Mouse (Mus musculus): ENCODE data around the gene Fgfr2.

Fgfr2 gene

GRCm38 (mm10) chr7:133005772-133006171 is 117.4 kb downstream of the Fgfr2 start:
- no peak for DNase-seq (ENCODE audit: low spot score)

- peak; percentile 17 for DNase-seq (ENCODE audit: low spot score)
Observed at GRCm38 (mm10) chr7:133003421-133003820, 119.7 kb downstream of the Fgfr2 start.

DNA sequence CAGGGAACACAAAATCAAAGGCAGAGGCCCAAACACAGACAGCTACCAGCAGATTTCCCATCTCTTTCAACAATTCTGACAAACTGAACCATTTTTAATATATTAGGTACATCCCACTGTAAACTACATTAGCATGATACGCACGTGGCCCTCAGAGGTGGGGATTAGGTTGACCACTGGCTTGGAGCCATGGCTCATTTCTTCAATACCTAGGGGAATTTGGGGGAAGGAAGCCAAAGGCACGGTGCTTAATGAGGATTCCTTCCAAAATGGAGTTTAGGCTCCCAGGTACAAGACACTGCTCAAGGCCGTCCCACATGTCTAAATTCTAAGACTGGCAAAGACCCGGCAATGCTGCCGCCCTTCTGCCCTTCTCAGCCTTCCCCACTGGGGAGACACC is 120.9 kb downstream of the Fgfr2 start:
- DNase-seq (ENCODE audit: low spot score), result no peak

DNA sequence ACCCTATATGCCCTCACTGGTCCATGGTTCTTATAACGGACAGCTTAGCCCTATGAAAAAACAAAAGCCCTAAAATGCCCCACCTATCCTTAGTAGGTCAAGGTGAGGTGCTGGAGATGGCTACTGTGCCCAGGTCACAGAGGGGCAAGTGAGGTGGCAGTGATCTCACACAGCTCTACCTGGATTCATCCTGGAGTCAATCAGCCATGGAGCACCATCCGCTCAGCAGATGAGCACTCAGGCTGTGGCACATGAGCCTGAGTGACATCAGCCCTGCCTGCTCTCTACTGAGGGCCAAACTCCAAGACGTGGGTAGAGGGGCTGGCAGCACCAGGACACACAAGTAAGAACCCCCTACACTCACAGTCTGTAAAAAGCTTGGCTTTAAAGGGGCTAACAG is 121.8 kb downstream of the Fgfr2 start:
- DNase-seq (ENCODE audit: low spot score), result no peak

DNA sequence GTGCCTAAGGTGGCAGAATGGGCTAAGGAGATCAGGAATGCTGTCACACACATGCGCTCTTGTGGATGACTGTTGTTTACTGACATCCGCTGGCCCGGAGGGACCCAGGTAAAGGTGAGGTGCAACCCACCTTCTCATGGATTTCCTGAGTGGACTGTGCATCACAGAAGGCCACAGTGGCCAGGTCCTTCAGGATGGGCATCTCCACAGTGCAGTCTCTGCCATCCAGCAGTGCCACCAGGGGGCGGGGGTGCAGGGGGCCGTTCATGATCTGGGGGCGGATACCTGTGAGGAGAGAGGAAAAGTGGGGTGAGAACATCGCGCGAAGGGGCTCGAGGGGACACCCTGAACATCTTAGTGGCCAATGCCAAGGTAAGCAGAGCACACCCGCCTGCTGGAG is 124.1 kb downstream of the Fgfr2 start:
- DNase-seq (ENCODE audit: low spot score), result no peak

- no peak for DNase-seq (ENCODE audit: low spot score)
Observed at GRCm38 (mm10) chr7:132998639-132999038, 124.5 kb downstream of the Fgfr2 start.

GRCm38 (mm10) chr7:132996391-132996790 is 126.8 kb downstream of the Fgfr2 start:
- DNase-seq (ENCODE audit: low spot score), result no peak

GRCm38 (mm10) chr7:132994628-132995191 is 128.4 kb downstream of the Fgfr2 start:
- no peak for DNase-seq (ENCODE audit: low spot score)

GRCm38 (mm10) chr7:132994120-132994519 is 129.0 kb downstream of the Fgfr2 start:
- no peak for DNase-seq (ENCODE audit: low spot score)

DNA sequence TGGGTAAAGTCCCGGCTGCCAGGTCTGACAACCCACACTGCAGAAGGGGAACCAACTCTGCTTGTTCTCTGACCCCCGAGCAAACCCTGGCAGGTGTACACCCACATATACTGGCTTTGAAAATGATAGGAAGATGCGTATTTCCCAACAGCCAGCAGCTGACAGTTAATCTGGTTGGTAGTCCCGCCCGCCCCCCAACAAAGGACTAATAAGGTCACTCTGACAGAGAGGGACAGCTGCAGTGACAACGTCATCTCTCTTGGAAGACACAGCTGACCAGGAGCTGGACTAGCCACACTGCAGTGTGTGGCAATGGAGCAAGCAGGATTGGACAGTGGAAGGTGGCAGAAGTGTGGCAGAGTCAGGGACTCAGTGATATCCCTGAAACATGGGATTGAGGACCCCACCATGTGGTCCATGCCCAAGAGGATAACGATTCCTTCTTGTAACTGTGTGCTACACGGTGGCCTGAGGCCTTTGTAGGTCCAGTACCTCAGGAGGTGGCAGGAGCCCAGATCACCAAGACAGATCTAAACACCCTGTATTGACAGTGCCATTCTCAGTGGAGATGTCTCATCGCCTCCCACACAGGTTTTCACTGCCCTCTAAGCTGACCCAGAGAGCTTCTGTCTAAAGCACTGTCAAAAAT is 130.1 kb downstream of the Fgfr2 start:
- DNase-seq (ENCODE audit: low spot score), result no peak

- no peak for DNase-seq (ENCODE audit: low spot score)
Observed at GRCm38 (mm10) chr7:132991240-132991900, 131.8 kb downstream of the Fgfr2 start.

DNA sequence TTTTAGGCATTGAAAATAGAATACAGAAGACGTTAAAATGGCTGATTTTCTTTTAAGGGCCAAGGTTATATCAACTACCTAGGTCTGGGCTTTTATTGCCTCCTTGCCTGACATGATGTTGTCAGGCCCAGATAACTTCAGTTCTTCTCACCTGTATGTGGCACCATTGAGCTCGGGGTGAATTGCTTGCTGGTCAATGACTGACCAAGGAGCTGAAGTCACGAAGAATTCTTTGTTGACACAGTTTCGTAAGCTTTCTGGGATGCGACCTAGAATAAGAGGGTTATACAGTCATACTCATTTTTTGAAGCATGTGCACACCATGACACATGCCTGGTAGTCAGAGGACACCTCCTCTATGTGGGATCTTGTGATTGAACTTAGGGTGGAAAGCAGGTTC is 133.3 kb downstream of the Fgfr2 start:
- no peak for DNase-seq (ENCODE audit: low spot score)

DNA sequence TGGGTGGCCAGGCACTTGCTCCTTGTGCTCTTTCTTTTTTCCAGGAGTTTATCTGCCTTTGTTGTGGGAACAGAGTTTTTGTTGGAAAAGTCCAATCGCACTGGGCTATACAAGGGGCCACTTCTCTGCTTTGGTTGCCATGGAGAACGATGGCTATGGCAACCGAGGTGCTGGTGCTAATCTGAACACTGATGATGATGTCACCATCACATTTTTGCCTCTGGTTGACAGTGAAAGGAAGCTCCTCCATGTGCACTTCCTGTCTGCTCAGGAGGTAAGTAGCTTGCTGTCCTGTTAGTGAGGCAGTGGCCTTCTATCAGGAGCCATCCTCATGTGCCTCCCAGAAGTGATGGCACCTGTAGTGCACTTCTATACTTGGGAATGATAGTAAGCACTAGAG is 140.5 kb downstream of the Fgfr2 start:
- no peak for DNase-seq (ENCODE audit: low spot score)

DNA sequence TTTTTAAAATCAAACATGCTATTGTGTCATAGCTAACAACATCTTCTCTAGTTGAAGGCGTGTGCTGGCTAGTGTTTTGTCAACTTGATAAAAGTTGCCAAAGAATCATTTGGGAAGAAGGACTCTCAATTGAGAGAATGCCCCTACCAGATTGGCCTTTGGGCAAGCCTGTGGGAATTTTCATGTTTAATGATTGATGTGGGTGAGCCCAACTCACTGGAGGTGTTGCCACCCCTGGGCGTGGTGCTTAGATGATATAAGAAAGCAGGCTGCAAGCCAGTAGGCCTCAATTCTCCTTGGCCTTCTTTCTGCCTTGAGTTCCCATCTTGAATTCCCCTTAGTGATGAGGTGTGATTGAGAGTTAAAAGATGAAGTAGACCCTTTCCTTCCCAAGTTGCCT is 145.2 kb downstream of the Fgfr2 start:
- DNase-seq (ENCODE audit: low spot score), result no peak

DNA sequence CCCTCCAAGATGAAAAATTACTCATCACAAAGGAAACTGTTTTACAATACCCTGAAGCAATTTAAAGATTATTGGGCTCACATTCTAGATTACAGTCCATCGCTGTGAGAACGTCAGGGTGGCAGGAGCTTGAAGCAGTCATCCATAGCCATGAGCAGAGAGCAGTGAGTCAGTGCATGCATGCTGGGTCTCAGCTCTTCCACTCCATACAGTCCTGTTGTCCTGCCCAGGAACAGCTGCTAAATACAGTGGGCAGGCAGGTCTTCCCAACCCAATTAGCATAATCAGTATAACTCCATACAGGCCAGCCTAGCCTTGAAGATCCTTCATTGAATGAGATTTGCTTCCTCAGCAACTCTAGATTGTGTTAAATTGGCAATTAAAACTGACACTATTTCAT is 147.1 kb downstream of the Fgfr2 start:
- no peak for DNase-seq (ENCODE audit: low spot score)

GRCm38 (mm10) chr7:132972079-132972478 is 151.1 kb downstream of the Fgfr2 start:
- DNase-seq (ENCODE audit: low spot score), result no peak

GRCm38 (mm10) chr7:132965707-132966106 is 157.4 kb downstream of the Fgfr2 start:
- no peak for DNase-seq (ENCODE audit: low spot score)

- DNase-seq (ENCODE audit: low spot score), result no peak
Observed at GRCm38 (mm10) chr7:132964395-132964794, 158.8 kb downstream of the Fgfr2 start.

DNA sequence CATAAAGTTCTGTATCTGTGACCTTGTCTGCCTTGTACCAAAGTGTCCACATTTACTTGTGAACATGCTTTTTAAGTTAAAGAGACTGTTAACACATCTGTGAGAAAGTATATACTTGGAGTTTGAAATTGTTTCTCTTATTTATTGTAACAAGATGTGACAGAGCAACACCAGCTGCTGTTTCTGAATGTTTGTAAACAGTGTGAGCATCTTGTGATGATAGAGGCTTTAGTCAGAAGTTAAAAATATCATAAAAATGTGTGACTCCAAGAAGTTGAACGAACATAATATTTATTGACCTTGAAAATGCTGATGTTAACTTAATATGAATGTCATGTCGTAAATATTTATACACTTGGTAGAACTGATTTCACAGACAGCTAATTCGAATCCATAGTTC is 172.5 kb downstream of the Fgfr2 start:
- no peak for DNase-seq (ENCODE audit: low spot score)

DNA sequence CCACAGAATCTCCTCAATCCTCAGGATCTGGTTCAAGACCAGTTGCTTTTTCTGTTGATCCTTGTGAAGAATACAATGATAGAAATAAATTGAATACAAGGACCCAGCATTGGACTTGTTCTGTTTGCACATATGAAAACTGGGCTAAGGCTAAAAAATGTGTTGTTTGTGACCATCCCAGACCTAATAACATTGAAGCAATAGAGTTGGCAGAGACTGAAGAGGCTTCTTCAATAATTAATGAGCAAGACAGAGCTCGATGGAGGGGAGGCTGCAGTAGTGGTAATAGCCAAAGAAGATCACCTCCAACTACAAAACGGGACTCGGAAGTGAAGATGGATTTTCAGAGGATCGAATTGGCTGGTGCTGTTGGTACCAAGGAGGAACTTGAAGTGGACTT is 173.2 kb downstream of the Fgfr2 start:
- no peak for DNase-seq (ENCODE audit: low spot score)

DNA sequence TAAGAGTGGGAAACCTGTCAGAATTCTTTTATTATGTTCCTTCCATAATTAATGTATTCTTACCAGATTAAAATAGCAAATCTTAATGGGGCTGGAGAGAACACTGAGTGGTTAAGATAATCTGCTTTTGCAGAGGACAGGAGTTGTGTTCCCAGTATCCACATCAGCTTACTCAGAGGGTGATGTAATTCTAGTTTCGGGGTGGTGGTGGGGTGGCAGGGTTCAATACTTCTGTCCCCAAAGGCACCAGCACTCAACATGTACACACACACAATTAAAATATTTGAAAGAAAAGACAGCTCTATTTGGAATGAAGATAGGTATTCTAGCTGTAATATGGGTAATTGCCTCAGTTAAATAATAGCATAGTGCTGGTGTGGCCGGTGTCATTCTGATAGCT is 182.6 kb downstream of the Fgfr2 start:
- no peak for DNase-seq (ENCODE audit: low spot score)

- DNase-seq (ENCODE audit: low spot score), result no peak
Observed at GRCm38 (mm10) chr7:132939118-132939517, 184.0 kb downstream of the Fgfr2 start.

DNA sequence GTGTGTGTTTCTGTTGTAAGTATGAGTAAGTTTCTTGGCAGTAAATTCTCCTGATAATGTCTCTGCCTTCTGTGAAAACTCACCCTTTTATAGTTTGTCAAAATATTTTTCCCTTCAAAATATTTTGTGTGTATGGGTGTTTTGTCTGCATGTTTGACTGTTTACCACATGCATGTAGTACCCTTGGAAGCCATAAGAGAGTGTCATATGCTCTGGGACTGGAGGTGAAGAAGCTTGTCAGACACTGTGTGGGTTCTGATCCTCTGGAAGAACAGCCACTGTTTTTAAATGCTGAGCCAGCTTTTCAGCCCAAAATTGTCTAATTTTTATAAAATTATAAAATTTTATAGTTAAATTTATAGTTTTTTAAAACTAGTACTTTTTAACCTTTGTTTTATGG is 188.4 kb downstream of the Fgfr2 start:
- DNase-seq (ENCODE audit: low spot score), result no peak

DNA sequence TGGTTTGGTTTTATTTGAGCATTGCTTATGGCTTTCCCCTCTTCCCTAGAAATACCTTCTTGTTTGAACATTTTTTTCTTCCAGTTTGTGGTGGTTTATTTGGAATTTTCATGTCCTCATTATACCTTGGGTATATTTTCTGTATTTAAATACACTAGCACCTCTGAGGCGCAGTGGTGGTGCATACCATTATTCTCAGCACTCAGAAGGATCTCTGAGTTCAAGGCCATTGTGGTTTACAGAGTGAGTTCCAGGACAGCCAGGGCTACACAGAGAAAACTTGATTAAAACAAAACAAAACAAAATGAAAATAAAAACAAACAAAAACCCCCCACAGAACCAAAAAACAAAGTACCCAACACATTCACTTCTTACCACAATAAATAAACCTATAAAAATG is 189.8 kb downstream of the Fgfr2 start:
- DNase-seq (ENCODE audit: low spot score), result no peak

All from spleen, adult 12 weeks (tissue).